Mouse (Mus musculus) lung, embryonic 16.5 days (tissue): ENCODE results near the gene Cerk. TPM values are rescaled to one million over a fixed set of nuclear protein-coding genes. Genes with fewer than 3 reads are reported as not detected.
"Not testable (repeated sequence)": the region's sequence is repeated elsewhere in the genome, so short reads cannot be mapped to it uniquely, and the experiment has no call there.

ENCODE experiments used
- ATAC-seq: fragments of 200-750 bp; cut with Nextera tagmentation; 2 replicates; pipeline ENCODE4 v1.8.0; 2017; ENCODE audit warnings: low read depth, mild to moderate bottlenecking, moderate library complexity
- H3K27ac ChIP-seq: fragments of 300-500 bp; sonication (generic); 2 replicates; pipeline ENCODE4 v1.5.1; 2014; ENCODE audit warnings: mild to moderate bottlenecking, control low read depth, low read length
- H3K27me3 ChIP-seq: fragments of 300-500 bp; sonication (generic); 2 replicates; pipeline ENCODE4 v1.6.1; 2014; ENCODE audit warnings: low read depth, low read length, mixed read lengths; ENCODE audit not compliant: control insufficient read depth, insufficient read depth
- H3K36me3 ChIP-seq: fragments of 300-500 bp; sonication (generic); 2 replicates; pipeline ENCODE4 v1.6.1; 2014; ENCODE audit warnings: low read length; ENCODE audit not compliant: control insufficient read depth, insufficient read depth
- H3K4me1 ChIP-seq: fragments of 300-500 bp; sonication (generic); replicated peaks from 2 replicates; pipeline ENCODE4 v1.6.1; 2014; ENCODE audit warnings: low read length, mixed read lengths; ENCODE audit not compliant: control insufficient read depth, insufficient read depth
- H3K4me2 ChIP-seq: fragments of 300-500 bp; sonication (generic); 2 replicates; pipeline ENCODE4 v1.6.1; 2014; ENCODE audit warnings: low read depth, low read length, control low read depth
- H3K4me3 ChIP-seq: fragments of 300-500 bp; sonication (generic); 2 replicates; pipeline ENCODE4 v1.5.1; 2014; ENCODE audit warnings: mild to moderate bottlenecking, low read length, control low read depth
- H3K9ac ChIP-seq: fragments of 300-500 bp; sonication (generic); 2 replicates; pipeline ENCODE4 v1.6.1; 2014; ENCODE audit warnings: low read length, control low read depth
- H3K9me3 ChIP-seq: fragments of 300-500 bp; sonication (generic); 2 replicates; pipeline ENCODE4 v1.6.1; 2016; ENCODE audit warnings: low read length; ENCODE audit not compliant: control insufficient read depth
- WGBS: fragments of 180-500 bp; shearing (Covaris S2); extraction: QIAGEN DNeasy Blood & Tissue Kit; methylation state at CpG from one replicate; pipeline ENCODE4 v1.1.7; 2014; 5-methylcytosine and 5-hydroxymethylcytosine counted together
- polyA plus RNA-seq: library from polyadenylated mRNA; unstranded; fragments of >200 nt; fragmentation: Nextera tagmentation; extraction: Ambion mirVana; gene quantifications from 2 replicates; pipeline ENCODE4 v1.2.1, GENCODE M21; 2015

The Cerk gene
- polyA plus RNA-seq, 1 experiment from 2014 or later: 26.4 TPM

GRCm38 (mm10) chr15:86188746-86189470 is 3.0 kb upstream of the Cerk start:
- Histone ChIP-seq H3K9ac (peak overlapping the region; percentile 35), H3K4me3 (no peak overlapping the region; the same call in 1 of the 2 replicates), H3K4me2 (peak overlapping the region; percentile 29; the same call in 1 of the 2 replicates), H3K27me3 (no peaks in the 10 kb centered on the region), H3K4me1 (peaks cover 37% of the 10 kb centered on the region), H3K27ac (peak overlapping the region; percentile 84), H3K9me3 (no peaks in the 10 kb centered on the region), H3K36me3 (no peaks in the 10 kb centered on the region)
- peak; percentile 61 for ATAC-seq
- 21% methylated on average over 10 of the region's 10 CpGs for WGBS

- H3K9me3 ChIP-seq: no peaks in the 10 kb centered on the region
- no peak for ATAC-seq
- H3K9ac ChIP-seq: peak overlapping the region; percentile 5; the same call in 1 of the 2 replicates
- peak overlapping the region; percentile 84 for H3K27ac ChIP-seq
- no peak overlapping the region for H3K4me3 ChIP-seq
- no peaks in the 10 kb centered on the region for H3K27me3 ChIP-seq
- 65% methylated on average over 5 of the region's 5 CpGs for WGBS
- no peaks in the 10 kb centered on the region for H3K36me3 ChIP-seq
- H3K4me1 ChIP-seq: peaks cover 43% of the 10 kb centered on the region
- no peak overlapping the region for H3K4me2 ChIP-seq
These were observed 2.2 kb upstream of the Cerk start for GRCm38 (mm10) chr15:86188186-86188585.

- no peak overlapping the region for H3K27ac ChIP-seq
- peaks cover 55% of the 10 kb centered on the region for H3K4me1 ChIP-seq
- no peak overlapping the region for H3K4me3 ChIP-seq
- H3K9ac ChIP-seq: no peak overlapping the region
- H3K36me3 ChIP-seq: no peaks in the 10 kb centered on the region
- no peak for ATAC-seq
- no peaks in the 10 kb centered on the region for H3K9me3 ChIP-seq
- no peaks in the 10 kb centered on the region for H3K27me3 ChIP-seq
- 55% methylated on average over 3 of the region's 3 CpGs for whole genome bisulfite sequencing
- H3K4me2 ChIP-seq: no peak overlapping the region; the same call in 1 of the 2 replicates
These were observed 745 bp upstream of the Cerk start for GRCm38 (mm10) chr15:86186686-86187085.

GRCm38 (mm10) chr15:86184851-86185688 is 871 bp downstream of the Cerk start:
- no peaks in the 10 kb centered on the region for H3K36me3 ChIP-seq
- under 1% methylated on average over 60 of the region's 70 CpGs for WGBS
- peak; percentile 22 for ATAC-seq
- peak overlapping the region; percentile 84 for H3K4me3 ChIP-seq
- peak overlapping the region; percentile 95 for H3K9ac ChIP-seq
- H3K27me3 ChIP-seq: no peaks in the 10 kb centered on the region
- H3K9me3 ChIP-seq: no peaks in the 10 kb centered on the region
- peak overlapping the region; percentile 92 for H3K27ac ChIP-seq
- peaks cover 54% of the 10 kb centered on the region for H3K4me1 ChIP-seq
- peak overlapping the region; percentile 90 for H3K4me2 ChIP-seq

- Histone ChIP-seq H3K4me2 (peak overlapping the region; percentile 90), H3K36me3 (no peaks in the 10 kb centered on the region), H3K4me3 (peak overlapping the region; percentile 84), H3K4me1 (peaks cover 49% of the 10 kb centered on the region), H3K9ac (peak overlapping the region; percentile 95), H3K9me3 (no peaks in the 10 kb centered on the region), H3K27ac (peak overlapping the region; percentile 92), H3K27me3 (no peaks in the 10 kb centered on the region)
- WGBS: 50% methylated on average over 5 of the region's 5 CpGs
- ATAC-seq: no peak
These were observed 1.9 kb downstream of the Cerk start for GRCm38 (mm10) chr15:86184071-86184470.

- H3K9ac ChIP-seq: peak overlapping the region; percentile 26; the same call in 1 of the 2 replicates
- ATAC-seq: no peak
- H3K9me3 ChIP-seq: no peaks in the 10 kb centered on the region
- H3K27ac ChIP-seq: no peak overlapping the region
- 93% methylated on average over 8 of the region's 8 CpGs for WGBS
- no peak overlapping the region for H3K4me3 ChIP-seq
- H3K27me3 ChIP-seq: no peaks in the 10 kb centered on the region
- peak overlapping the region; percentile 90; the same call in 1 of the 2 replicates for H3K4me2 ChIP-seq
- peaks cover 43% of the 10 kb centered on the region for H3K4me1 ChIP-seq
- no peaks in the 10 kb centered on the region for H3K36me3 ChIP-seq
These were observed 2.5 kb downstream of the Cerk start for GRCm38 (mm10) chr15:86183484-86183883.

GRCm38 (mm10) chr15:86182646-86183045 is 3.3 kb downstream of the Cerk start:
- Histone ChIP-seq H3K36me3 (no peaks in the 10 kb centered on the region), H3K27ac (peak overlapping the region; percentile 77), H3K4me1 (peaks cover 41% of the 10 kb centered on the region), H3K27me3 (no peaks in the 10 kb centered on the region), H3K4me3 (no peak overlapping the region), H3K9me3 (no peaks in the 10 kb centered on the region), H3K9ac (0 out of 2 replicates have a peak overlapping the region, but pooled peaks have one; percentile 4), H3K4me2 (peak overlapping the region; percentile 26)
- 26% methylated on average over 13 of the region's 13 CpGs for WGBS
- no peak for ATAC-seq

- H3K36me3 ChIP-seq: no peaks in the 10 kb centered on the region
- H3K9ac ChIP-seq: 0 out of 2 replicates have a peak overlapping the region, but pooled peaks have one; percentile 10
- no peaks in the 10 kb centered on the region for H3K9me3 ChIP-seq
- no peaks in the 10 kb centered on the region for H3K27me3 ChIP-seq
- 0 out of 2 replicates have a peak overlapping the region, but pooled peaks have one; percentile 7 for H3K4me3 ChIP-seq
- no peak for ATAC-seq
- H3K4me1 ChIP-seq: peaks cover 44% of the 10 kb centered on the region
- WGBS: 10% methylated on average over 11 of the region's 11 CpGs
- peak overlapping the region; percentile 26 for H3K4me2 ChIP-seq
- peak overlapping the region; percentile 77 for H3K27ac ChIP-seq
These were observed 4.0 kb downstream of the Cerk start for GRCm38 (mm10) chr15:86181941-86182439.

- 92% methylated on average over 3 of the region's 3 CpGs for WGBS
- not testable (repeated sequence) for ATAC-seq, H3K4me2 ChIP-seq, H3K27me3 ChIP-seq, H3K9me3 ChIP-seq, H3K36me3 ChIP-seq, H3K4me3 ChIP-seq, H3K27ac ChIP-seq, H3K9ac ChIP-seq
- peaks cover 48% of the 10 kb centered on the region for H3K4me1 ChIP-seq
These were observed 4.6 kb downstream of the Cerk start for GRCm38 (mm10) chr15:86181321-86181720.
